Mouse (Mus musculus) brain, adult 2 months (tissue): ENCODE results near the gene Cnfn.
"Not testable (repeated sequence)": the region's sequence is repeated elsewhere in the genome, so short reads cannot be mapped to it uniquely, and the experiment has no call there.

Source experiments
- DNase-seq: peaks from one replicate; pipeline ENCODE4 v3.0.0; 2011; ENCODE audit warnings: low read depth, low spot score

The Cnfn gene

DNA sequence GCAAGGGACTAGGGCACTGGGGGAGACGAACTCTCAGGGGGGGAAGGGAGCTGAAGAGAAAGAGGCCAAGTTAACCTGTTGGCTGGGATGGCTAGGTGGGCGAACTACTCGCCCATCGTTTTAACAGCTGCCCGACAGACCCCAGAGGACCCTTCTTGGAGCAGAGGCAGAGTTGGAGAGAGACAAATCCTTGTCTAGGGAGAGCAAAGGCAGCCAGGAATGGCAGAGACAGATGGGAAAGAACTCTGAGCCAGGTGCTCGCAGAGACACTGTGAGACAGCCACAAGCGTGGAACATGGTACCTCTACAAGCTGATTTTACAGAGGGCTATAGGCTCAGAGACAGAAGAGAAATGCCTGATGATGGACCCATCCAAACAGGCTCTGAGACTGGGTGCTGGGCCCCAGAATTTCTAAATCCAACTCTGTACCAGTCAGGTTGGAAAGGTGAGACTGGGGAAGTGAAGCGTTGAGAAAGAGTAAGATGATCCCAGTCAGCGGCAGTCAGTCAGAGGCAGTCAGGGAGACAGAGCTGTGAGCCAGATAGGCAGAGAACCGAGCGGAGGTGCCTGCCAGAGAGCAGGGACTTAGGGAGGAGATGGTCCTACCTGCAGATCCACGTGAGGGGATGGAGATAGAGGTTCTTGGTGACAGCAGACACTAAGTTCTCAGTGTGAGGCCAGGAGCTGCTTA, at the start of gene Cnfn:
TSS of gene Cnfn (minus strand) at position 667 of the 692 bp plus-strand sequence.
- DNase-seq = peak; percentile 82

GRCm38 (mm10) chr7:25417597-25417996, 48.1 kb upstream of the Cnfn start:
- DNase-seq = peak; percentile 46

GRCm38 (mm10) chr7:25412833-25413441, 43.4 kb upstream of the Cnfn start, which contains the start of gene Cxcl17:
Cxcl17 (minus strand) TSS chr7:25412886.
- no peak for DNase-seq

GRCm38 (mm10) chr7:25411861-25412260, 42.3 kb upstream of the Cnfn start:
- DNase-seq = no peak

- DNase-seq = no peak
Measured at GRCm38 (mm10) chr7:25410969-25411615, 41.6 kb upstream of the Cnfn start.

GRCm38 (mm10) chr7:25409114-25409760, 39.7 kb upstream of the Cnfn start:
- DNase-seq = peak; percentile 46

GRCm38 (mm10) chr7:25406468-25406867, 36.9 kb upstream of the Cnfn start:
- DNase-seq = no peak

DNA sequence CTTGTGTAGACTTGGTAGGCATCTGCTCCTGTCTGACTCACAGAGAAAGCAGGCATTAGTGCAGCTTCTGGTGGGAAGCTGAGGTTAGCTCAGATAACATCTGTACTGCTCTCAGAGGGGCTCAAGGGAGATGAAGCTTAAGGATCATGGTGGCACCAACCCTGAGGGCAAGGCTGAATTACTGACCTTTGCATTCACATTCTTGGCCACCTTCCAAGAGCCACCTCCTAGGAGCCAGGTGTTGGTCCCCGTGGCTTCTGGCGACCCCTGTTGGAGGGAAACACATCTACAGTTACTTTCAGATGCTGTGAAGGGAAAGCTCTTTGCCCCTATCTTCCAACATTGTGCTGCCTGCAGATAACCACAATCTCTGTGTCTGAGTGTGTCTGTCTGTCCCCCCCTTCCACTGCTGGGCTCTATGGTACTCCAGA, 33.2 kb upstream of the Cnfn start:
- peak; percentile 71 for DNase-seq

GRCm38 (mm10) chr7:25401986-25402385, 32.5 kb upstream of the Cnfn start:
- no peak for DNase-seq

DNA sequence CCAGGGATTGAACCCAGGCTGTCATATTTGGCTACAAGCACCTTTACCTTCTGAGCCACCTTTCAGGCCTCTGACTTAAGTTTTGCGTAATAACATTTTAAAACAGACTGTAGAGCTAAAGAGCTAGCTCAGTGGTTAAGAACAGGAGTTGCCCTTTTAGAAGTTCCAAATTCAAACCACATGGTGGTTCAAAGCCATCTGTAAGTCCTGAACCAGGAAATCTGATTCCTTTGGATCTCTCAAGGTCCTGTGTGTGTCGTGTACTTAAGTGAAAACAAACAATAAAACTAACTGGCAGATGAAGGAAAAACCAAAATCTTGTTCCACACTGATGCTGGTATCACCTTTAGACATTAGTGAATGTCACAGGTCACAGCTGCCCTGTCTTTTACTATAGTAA, 32.0 kb upstream of the Cnfn start:
- no peak for DNase-seq

DNA sequence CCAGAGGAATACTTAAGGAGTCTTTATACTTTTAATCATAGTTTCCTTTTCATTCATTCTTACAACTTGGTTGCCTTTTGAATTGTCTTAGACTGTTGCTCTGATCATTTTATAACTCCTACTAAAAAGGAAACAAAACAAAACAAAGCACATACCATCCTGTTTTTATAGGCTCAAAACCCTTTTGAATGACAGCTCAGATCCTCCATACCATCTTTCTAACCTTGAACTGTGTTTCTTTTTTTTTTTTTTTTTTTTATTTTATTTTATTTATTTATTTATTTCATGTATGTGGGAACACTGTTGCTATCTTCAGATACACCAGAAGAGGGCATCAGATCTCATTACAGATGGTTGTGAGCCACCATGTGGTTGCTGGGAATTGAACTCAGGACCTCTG, 29.5 kb upstream of the Cnfn start:
- DNase-seq = not testable (repeated sequence)

DNA sequence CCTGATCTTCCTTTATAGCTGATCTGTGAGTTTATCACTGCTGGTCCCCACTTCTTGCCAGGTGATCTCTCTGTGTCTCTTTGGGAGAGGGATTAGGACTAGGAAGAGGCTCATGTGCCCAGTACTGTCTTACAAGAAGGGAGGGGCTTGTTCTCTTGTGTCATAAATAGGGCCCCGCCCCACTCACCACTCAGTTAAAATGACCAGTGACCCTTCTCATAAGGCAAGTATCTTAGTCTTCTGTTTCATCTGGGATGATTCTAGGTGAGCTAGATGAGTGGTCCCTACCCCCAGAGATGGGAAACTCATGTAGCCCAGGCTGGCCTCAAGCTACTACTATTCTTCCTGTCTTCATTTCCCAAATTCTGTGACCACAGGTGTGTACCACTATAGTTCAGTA, 29.1 kb upstream of the Cnfn start, which contains the start of gene Lipe:
TSS of gene Lipe (minus strand) at position 101 of the 400 bp plus-strand sequence.
- no peak for DNase-seq

- no peak for DNase-seq
Measured at GRCm38 (mm10) chr7:25396621-25397020, 27.1 kb upstream of the Cnfn start.

DNA sequence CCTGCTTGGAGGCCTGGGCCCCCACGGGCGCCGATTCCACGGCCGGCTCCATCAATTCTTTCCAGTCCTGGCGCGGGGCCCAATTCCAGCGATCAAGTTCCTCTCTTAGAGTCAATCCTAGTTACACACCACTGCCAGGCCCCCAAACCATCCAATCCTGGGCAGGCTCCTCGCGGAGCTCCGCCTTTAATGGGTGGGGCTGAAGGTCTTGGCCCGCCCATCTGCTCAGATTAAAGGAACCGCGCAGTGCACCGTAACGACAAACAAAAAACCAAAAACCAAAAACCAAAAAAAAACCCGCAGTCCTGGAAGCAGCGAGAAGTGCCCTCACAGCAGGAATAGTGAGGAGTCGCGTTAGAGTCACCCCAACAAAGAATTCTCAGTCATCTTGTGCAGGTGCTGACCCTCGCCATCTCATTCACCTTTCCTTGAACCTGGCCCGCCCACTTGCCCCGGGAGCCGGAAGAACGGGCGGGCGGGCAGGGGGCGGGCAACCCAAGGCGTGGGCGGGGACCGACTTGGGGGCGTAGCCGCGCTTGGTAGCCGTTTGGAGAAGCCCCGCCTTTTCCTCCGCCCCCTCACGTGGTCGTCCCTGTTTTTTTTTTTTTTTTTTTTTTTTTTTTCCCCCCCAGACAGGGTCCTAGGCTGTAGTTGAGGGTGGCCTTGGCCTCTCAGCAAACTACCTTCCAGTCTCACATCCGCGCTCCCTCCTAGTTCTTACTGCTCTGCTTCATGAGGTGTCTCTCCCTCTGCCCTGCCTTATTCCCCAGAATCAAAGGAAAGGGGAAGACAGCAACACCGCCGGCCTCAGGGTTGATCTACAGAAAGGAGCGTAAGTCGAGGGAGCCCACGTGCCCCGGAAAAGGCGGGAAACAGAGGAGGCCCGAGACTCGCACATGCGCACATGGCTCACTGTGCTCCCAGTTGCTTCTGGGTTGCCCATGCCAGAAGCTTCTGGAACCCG, 26.3 kb upstream of the Cnfn start:
- peak; percentile 98 for DNase-seq

DNA sequence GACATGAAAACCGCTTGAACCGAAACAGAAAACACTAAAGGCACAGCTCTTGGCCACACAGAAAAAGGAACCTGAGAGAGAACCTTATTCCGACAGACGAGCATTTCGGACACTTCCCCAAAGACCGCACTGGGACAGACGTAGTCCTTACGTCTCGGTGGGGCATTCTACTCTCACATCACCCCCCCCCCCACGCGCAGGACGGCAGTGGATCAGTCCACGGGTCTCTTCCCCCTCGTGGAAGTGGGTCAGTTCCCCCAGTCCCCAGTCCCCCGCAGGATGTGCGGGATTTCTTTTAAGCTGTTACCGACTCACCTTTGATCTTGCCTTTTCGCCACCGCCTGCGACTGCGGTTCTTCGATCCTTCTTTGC, 25.6 kb upstream of the Cnfn start:
- DNase-seq = peak; percentile 72

- peak; percentile 29 for DNase-seq
Measured at GRCm38 (mm10) chr7:25394754-25395153, 25.2 kb upstream of the Cnfn start.

GRCm38 (mm10) chr7:25393451-25394210, 24.1 kb upstream of the Cnfn start:
- DNase-seq = peak; percentile 46

DNA sequence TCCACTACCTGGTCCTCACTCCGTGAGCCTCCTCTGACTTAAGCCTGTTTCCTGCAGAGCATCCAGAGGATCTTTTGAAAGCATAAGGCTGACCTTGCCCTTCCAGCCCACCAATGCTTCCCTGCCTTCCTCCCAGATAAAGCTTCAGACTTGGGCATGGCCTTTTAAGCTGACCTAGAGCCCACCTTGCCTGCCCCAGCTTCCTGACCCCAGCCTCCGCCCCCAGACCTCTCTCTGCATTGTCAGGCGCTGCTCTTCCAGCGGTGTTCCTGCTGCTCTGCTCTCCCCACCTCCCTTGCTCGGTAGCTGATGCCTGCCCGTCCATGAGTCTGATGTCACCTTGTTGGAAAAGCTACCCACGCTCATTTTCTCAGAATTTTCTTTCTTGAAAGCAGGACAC, 23.3 kb upstream of the Cnfn start:
- peak; percentile 44 for DNase-seq

GRCm38 (mm10) chr7:25391856-25392453, 22.4 kb upstream of the Cnfn start:
- DNase-seq = no peak

DNA sequence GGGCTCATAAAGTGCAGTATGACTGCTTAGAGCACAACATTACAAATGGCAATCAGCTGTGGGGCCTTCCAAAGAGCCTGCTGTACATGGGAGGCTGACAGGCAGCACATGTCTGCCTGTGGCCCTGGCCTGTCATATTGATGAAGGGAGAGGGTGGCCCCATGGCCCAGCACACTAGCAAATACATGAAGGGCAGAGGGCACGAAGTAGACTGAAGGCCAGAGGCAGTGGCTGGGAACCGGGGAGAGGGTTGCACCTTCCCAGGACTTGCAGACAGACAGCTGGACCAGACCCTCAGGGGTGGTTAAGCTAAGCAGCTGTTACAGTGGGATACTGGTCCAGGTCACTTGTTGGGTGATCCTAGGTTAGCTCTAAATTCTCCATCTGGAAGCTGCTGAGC, 21.5 kb upstream of the Cnfn start:
- no peak for DNase-seq
